Mouse (Mus musculus) lung, embryonic 15.5 days (tissue): ENCODE data around the gene Rapgef5. TPM values are rescaled to one million over a fixed set of nuclear protein-coding genes. Genes with fewer than 3 reads are reported as not detected.
A peak's percentile ranks its signal among the peaks of the same experiment; 100 is the strongest.

Experiments
- ATAC-seq: fragments of 200-750 bp; cut with Nextera tagmentation; 2 replicates; pipeline ENCODE4 v1.8.0; 2017; ENCODE audit warnings: moderate number of reproducible peaks, borderline replicate concordance; ENCODE audit not compliant: low FRiP score, low TSS enrichment; ENCODE audit errors: extremely low read depth
- H3K27ac ChIP-seq: fragments of 300-500 bp; sonication (generic); 2 replicates; pipeline ENCODE4 v1.5.1; 2015; ENCODE audit warnings: moderate library complexity, mild to moderate bottlenecking, inconsistent platforms
- H3K27me3 ChIP-seq: fragments of 300-500 bp; sonication (generic); 2 replicates; pipeline ENCODE4 v1.6.1; 2015; ENCODE audit warnings: inconsistent platforms
- H3K36me3 ChIP-seq: fragments of 300-500 bp; sonication (generic); 2 replicates; pipeline ENCODE4 v1.6.1; 2015; ENCODE audit warnings: inconsistent platforms
- H3K4me1 ChIP-seq: fragments of 300-500 bp; sonication (generic); 2 replicates; pipeline ENCODE4 v1.6.1; 2015; ENCODE audit warnings: inconsistent platforms
- H3K4me2 ChIP-seq: fragments of 300-500 bp; sonication (generic); 2 replicates; pipeline ENCODE4 v1.6.1; 2015; ENCODE audit warnings: inconsistent platforms, mild to moderate bottlenecking, moderate library complexity
- H3K4me3 ChIP-seq: fragments of 300-500 bp; sonication (generic); 2 replicates; pipeline ENCODE4 v1.5.1; 2015; ENCODE audit warnings: mild to moderate bottlenecking, inconsistent platforms
- H3K9ac ChIP-seq: fragments of 300-500 bp; sonication (generic); 2 replicates; pipeline ENCODE4 v1.6.1; 2015; ENCODE audit warnings: inconsistent platforms
- H3K9me3 ChIP-seq: fragments of 300-500 bp; sonication (generic); 2 replicates; pipeline ENCODE4 v1.6.1; 2016; ENCODE audit warnings: inconsistent platforms
- WGBS: fragments of 180-500 bp; shearing (Covaris S2); methylation state at CpG from one replicate; pipeline ENCODE4 v1.1.7; 2015; 5-methylcytosine and 5-hydroxymethylcytosine counted together
- polyA plus RNA-seq: library from polyadenylated mRNA; unstranded; fragments of >200 nt; fragmentation: Nextera tagmentation; extraction: Ambion mirVana; gene quantifications from 2 replicates; pipeline ENCODE4 v1.2.1, GENCODE M21; 2015

The Rapgef5 gene
- polyA plus RNA-seq, 1 experiment from 2014 or later: 25.3 TPM

DNA sequence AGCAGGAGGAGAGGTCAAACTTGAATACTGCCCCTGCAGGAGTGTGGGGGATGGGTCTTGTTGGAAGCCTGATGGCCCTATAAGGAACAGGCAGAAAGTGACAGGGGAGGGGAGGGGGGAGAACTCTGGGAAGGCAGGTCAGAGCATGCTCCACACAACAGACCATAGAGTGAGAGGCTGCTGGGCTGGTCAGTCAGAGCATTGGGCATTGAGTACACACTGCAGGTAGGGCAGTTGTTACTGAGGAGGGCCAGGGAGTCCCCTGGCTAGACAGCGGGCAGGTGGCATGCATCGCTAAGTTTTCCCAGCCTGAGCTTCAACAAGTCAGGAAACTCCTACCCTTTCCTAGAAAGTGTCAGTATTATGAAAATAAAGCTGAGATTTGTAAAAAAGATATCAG, 106.7 kb downstream of the Rapgef5 start:
- Histone ChIP-seq H3K4me2 (no peak overlapping the region), H3K9me3 (no peaks in the 10 kb centered on the region), H3K27me3 (no peaks in the 10 kb centered on the region), H3K27ac (no peak overlapping the region), H3K4me1 (0 out of 2 replicates have a peak, but pooled peaks cover 6% of the 10 kb centered on the region), H3K9ac (no peak overlapping the region), H3K36me3 (no peaks in the 10 kb centered on the region), H3K4me3 (no peak overlapping the region)
- WGBS: 86% methylated on average over 2 of the region's 2 CpGs
- no peak for ATAC-seq

- Histone ChIP-seq H3K36me3 (no peaks in the 10 kb centered on the region), H3K4me2 (no peak overlapping the region), H3K4me3 (no peak overlapping the region), H3K9me3 (no peaks in the 10 kb centered on the region), H3K27me3 (no peaks in the 10 kb centered on the region), H3K9ac (no peak overlapping the region), H3K27ac (no peak overlapping the region), H3K4me1 (0 out of 2 replicates have a peak, but pooled peaks cover 6% of the 10 kb centered on the region)
- 58% methylated on average over 2 of the region's 2 CpGs for WGBS
- no peak for ATAC-seq
Measured at GRCm38 (mm10) chr12:117627311-117627710, 111.0 kb downstream of the Rapgef5 start.

DNA sequence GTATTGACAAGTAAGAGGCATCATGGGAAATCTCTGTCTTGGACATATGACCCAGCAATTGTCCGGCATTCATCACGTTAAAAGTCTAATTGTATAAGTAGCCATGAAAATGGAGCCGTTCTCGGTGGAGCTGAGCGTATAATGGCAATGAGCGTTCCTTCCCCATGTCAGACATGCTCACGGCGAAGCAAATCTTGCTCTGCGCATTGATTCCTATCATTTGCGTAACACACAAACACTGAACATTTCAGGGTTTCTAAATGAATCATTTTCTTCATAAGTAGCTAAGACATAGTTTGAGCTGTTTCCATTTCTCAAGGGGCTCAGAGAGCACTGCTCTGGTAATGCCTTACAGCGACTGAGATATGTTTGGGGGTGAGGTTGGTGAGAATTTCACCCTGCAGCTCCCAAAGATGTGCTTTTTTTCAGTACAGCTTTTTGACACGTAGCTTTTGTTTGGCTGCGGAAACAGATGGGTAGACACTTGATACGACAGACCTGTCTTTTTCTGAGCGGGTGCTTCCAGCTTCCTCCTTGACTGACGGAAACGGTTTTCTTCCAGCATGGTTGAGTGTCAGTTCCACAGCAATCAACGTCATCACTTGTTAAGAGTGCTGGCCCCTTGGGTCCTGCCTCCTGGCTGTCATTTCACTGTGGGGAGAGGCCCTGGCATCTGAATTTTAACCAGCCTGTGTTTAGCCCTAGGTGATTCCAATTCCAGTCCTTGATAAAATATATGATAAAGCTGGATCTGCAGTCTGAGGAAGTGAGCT, 112.2 kb downstream of the Rapgef5 start:
- ATAC-seq: no peak

DNA sequence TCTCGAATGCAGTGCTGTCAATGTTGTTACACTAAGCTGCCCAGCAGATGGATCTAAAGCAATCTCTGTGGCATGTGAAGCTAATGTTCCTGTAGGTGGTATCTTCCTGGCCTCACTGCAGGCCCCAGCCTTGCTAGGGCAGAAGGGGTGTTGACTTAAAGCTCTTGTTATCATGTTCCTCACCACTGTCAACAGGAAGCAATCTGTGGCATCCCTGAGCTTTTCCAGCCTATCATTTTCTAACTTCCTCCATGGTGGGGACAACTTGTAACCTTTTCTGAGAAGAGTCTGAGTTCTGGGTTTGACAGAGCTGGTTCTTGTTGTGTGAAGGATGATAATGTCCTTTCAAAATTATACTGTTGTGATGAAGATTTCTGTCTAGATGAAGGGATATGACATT, 115.9 kb downstream of the Rapgef5 start:
- Histone ChIP-seq H3K27me3 (no peaks in the 10 kb centered on the region), H3K9ac (no peak overlapping the region), H3K36me3 (no peaks in the 10 kb centered on the region), H3K4me1 (peaks cover 7% of the 10 kb centered on the region), H3K4me3 (no peak overlapping the region), H3K27ac (no peak overlapping the region), H3K9me3 (no peaks in the 10 kb centered on the region), H3K4me2 (no peak overlapping the region)
- WGBS: 55% methylated on average over 1 of the region's 1 CpGs
- ATAC-seq: no peak

More for the DNA sequence above, 112.2 kb downstream of the Rapgef5 start:
- no peak overlapping the region for H3K4me2 ChIP-seq
- H3K4me3 ChIP-seq: no peak overlapping the region
- no peaks in the 10 kb centered on the region for H3K27me3 ChIP-seq
- 0 out of 2 replicates have a peak, but pooled peaks cover 6% of the 10 kb centered on the region for H3K4me1 ChIP-seq
- H3K27ac ChIP-seq: no peak overlapping the region
- no peaks in the 10 kb centered on the region for H3K9me3 ChIP-seq
- no peak overlapping the region for H3K9ac ChIP-seq
- WGBS: 83% methylated on average over 18 of the region's 18 CpGs
- no peaks in the 10 kb centered on the region for H3K36me3 ChIP-seq

DNA sequence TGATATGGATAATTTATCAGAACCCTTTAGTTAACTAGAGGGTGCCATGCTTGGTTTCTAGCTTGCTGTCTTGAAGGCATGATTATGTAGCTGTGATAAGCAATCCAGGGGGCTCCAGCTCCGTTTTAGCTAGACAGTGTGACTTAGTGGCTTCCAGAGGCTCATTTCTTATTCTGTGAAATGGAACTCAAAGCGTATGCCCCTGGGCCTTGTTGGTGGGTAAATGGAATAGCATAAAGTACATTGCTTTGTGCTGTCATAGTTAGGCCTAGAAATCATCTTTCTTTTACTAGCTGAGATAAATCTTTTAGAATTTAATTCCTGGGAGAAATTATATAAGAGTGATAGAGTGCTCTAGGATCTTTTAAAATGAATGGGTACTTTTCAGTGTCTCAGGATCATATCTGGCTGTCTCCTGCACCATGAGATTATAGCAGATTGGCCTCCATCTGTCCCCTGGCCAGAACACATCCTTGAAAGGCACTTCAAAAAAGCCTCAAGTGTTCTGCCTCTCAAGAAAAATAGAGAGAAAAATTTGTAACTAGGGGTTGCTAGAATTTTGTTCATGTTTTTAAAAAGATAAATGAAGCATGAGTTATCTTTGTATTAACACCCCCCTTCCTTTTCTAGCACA, 120.0 kb downstream of the Rapgef5 start:
- Histone ChIP-seq H3K4me3 (no peak overlapping the region), H3K9me3 (no peaks in the 10 kb centered on the region), H3K27ac (no peak overlapping the region), H3K4me2 (no peak overlapping the region), H3K27me3 (no peaks in the 10 kb centered on the region), H3K9ac (no peak overlapping the region), H3K4me1 (peaks cover 9% of the 10 kb centered on the region), H3K36me3 (no peaks in the 10 kb centered on the region)
- WGBS: 70% methylated on average over 2 of the region's 2 CpGs
- ATAC-seq: no peak

GRCm38 (mm10) chr12:117636969-117637368, 120.7 kb downstream of the Rapgef5 start:
- Histone ChIP-seq H3K4me3 (no peak overlapping the region), H3K36me3 (no peaks in the 10 kb centered on the region), H3K9me3 (no peaks in the 10 kb centered on the region), H3K4me1 (peaks cover 9% of the 10 kb centered on the region), H3K4me2 (no peak overlapping the region), H3K27ac (no peak overlapping the region), H3K9ac (no peak overlapping the region), H3K27me3 (no peaks in the 10 kb centered on the region)
- 59% methylated on average over 6 of the region's 6 CpGs for WGBS
- peak; percentile 49 for ATAC-seq

DNA sequence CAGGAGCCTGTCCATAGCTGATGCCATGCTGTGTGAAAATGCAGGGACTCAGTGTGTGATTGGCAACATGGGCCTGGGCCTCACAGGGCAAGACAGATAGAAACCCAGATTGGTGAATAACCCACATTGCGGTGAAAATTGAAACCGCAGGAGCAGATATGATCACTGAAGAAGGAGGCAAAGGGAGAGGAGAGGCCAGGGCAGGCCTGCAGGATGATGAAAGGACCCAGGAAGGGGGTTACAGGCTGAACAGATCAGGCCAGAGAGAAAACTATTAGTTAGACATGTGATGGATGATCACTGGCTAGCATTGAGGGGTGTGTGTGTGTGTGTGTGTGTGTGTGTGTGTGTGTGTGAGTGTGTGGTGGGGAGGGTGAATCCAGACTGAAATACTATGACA, 122.6 kb downstream of the Rapgef5 start:
- Histone ChIP-seq H3K27me3 (no peaks in the 10 kb centered on the region), H3K27ac (no peak overlapping the region), H3K9ac (no peak overlapping the region), H3K4me1 (peaks cover 9% of the 10 kb centered on the region), H3K4me2 (no peak overlapping the region), H3K9me3 (no peaks in the 10 kb centered on the region), H3K36me3 (no peaks in the 10 kb centered on the region), H3K4me3 (no peak overlapping the region)
- WGBS: 77% methylated on average over 2 of the region's 2 CpGs
- ATAC-seq: no peak

GRCm38 (mm10) chr12:117639356-117640121, 123.3 kb downstream of the Rapgef5 start:
- H3K36me3 ChIP-seq: no peaks in the 10 kb centered on the region
- no peak for ATAC-seq
- H3K9ac ChIP-seq: no peak overlapping the region
- no peak overlapping the region for H3K27ac ChIP-seq
- no peak overlapping the region for H3K4me2 ChIP-seq
- H3K4me3 ChIP-seq: no peak overlapping the region
- H3K4me1 ChIP-seq: peaks cover 9% of the 10 kb centered on the region
- H3K9me3 ChIP-seq: no peaks in the 10 kb centered on the region
- WGBS: 67% methylated on average over 6 of the region's 6 CpGs
- H3K27me3 ChIP-seq: no peaks in the 10 kb centered on the region

GRCm38 (mm10) chr12:117642512-117642911, 126.2 kb downstream of the Rapgef5 start:
- H3K4me3 ChIP-seq: no peak overlapping the region
- peak overlapping the region; percentile 39; the same call in 1 of the 2 replicates for H3K27ac ChIP-seq
- H3K4me2 ChIP-seq: no peak overlapping the region
- peaks cover 1% of the 10 kb centered on the region for H3K4me1 ChIP-seq
- H3K9me3 ChIP-seq: no peaks in the 10 kb centered on the region
- H3K9ac ChIP-seq: no peak overlapping the region
- WGBS: 32% methylated on average over 2 of the region's 2 CpGs
- ATAC-seq: no peak
- no peaks in the 10 kb centered on the region for H3K36me3 ChIP-seq
- no peaks in the 10 kb centered on the region for H3K27me3 ChIP-seq

DNA sequence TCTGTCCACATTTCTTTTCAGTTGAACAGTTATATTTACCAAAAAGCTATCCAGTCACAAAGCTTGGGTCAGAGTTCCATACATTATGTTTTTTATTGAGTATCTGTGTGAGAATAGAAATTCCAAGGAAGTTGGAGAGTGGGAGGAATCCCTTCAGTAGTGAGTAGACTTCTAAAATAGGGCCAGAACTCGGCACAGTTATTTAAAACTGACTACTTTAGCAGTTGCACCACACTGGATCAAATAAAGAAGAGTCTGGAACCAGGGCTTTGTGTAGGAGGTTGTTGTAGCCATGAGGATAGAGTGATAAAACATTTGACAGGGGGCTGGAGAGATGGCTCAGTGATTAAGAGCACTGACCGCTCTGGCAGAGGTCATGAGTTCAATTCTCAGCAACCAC, 129.5 kb downstream of the Rapgef5 start:
- no peak overlapping the region for H3K9ac ChIP-seq
- H3K36me3 ChIP-seq: no peaks in the 10 kb centered on the region
- no peak overlapping the region for H3K4me3 ChIP-seq
- H3K9me3 ChIP-seq: no peaks in the 10 kb centered on the region
- ATAC-seq: no peak
- H3K27ac ChIP-seq: no peak overlapping the region
- H3K4me1 ChIP-seq: no peaks in the 10 kb centered on the region
- H3K4me2 ChIP-seq: no peak overlapping the region
- WGBS: 76% methylated on average over 2 of the region's 2 CpGs
- H3K27me3 ChIP-seq: no peaks in the 10 kb centered on the region

DNA sequence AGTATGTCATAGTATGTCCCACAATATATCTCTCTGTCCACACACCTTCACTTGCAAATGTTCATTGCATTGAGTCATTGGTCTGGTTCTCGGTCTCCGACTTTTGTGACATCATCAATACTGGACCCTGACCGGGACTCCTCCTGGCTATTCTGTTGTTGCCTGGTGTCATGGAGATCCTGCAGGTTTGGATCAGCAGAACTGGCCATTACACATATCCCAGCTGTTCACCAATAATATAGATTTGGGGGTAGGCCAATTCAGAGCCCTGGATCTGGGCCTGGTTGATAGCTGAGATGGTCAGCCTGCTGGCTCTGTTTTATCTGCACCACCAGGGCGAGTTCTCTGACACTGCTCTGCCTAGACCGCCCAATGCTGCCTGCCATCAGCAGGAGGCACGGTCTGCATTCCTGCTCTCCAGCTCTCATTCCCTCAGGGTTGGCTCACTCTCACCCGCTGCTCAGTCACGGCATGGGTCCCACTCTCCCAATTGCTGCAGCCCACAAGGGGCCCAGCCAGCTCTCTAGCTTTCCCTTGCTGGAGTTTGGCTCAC, 137.7 kb downstream of the Rapgef5 start:
- no peaks in the 10 kb centered on the region for H3K27me3 ChIP-seq
- no peak overlapping the region for H3K4me2 ChIP-seq
- no peak overlapping the region for H3K4me3 ChIP-seq
- WGBS: 71% methylated on average over 8 of the region's 8 CpGs
- H3K4me1 ChIP-seq: no peaks in the 10 kb centered on the region
- peak; percentile 81 for ATAC-seq
- H3K9ac ChIP-seq: no peak overlapping the region
- H3K27ac ChIP-seq: no peak overlapping the region
- no peaks in the 10 kb centered on the region for H3K9me3 ChIP-seq
- H3K36me3 ChIP-seq: no peaks in the 10 kb centered on the region
